Mouse (Mus musculus) MEL (cell line): ENCODE measurements around the gene Sftpa1. TPM values are rescaled to one million over a fixed set of nuclear protein-coding genes. Genes with fewer than 3 reads are reported as not detected.

ENCODE experiments used
- DNase-seq: peaks from one replicate; pipeline ENCODE4 v3.0.0; 2011; ENCODE audit warnings: low read depth, low spot score
- H3K27ac ChIP-seq: 2 replicates; pipeline ENCODE4 v1.5.1; 2012; ENCODE audit warnings: low read depth, mild to moderate bottlenecking, control low read depth, low read length, moderate library complexity; ENCODE audit not compliant: control insufficient read depth
- H3K27me3 ChIP-seq, 2 experiments: fragments of 150-350 bp in 1 of 2; sonication (generic) in 1 of 2; 2 replicates each; pipeline ENCODE4 v1.6.1; 2012; ENCODE audit warnings: low read length in 2 of 2, mild to moderate bottlenecking in 2 of 2, improper control_type of control experiment in 1 of 2, moderate library complexity in 1 of 2; ENCODE audit not compliant: insufficient read depth in 2 of 2, control insufficient read depth in 1 of 2
- H3K36me3 ChIP-seq, 2 experiments: 2 replicates each; pipeline ENCODE4 v1.6.1; 2012 to 2014; ENCODE audit warnings: low read length in 2 of 2, improper control_type of control experiment in 1 of 2, inconsistent platforms in 1 of 2, mild to moderate bottlenecking in 1 of 2; ENCODE audit not compliant: insufficient read depth in 2 of 2, control insufficient read depth in 1 of 2
- H3K4me1 ChIP-seq, 2 experiments: fragments of 150-350 bp in 1 of 2; sonication (generic) in 1 of 2; 2 replicates each; pipeline ENCODE4 v1.6.1; 2012; ENCODE audit warnings: low read length in 2 of 2, improper control_type of control experiment in 1 of 2, mild to moderate bottlenecking in 1 of 2; ENCODE audit not compliant: insufficient read depth in 2 of 2, control insufficient read depth in 1 of 2
- H3K4me3 ChIP-seq, 2 experiments: fragments of 150-350 bp in 1 of 2; sonication (generic) in 1 of 2; 2 replicates each; pipeline ENCODE4 v1.5.1; 2012; ENCODE audit warnings: low read depth in 2 of 2, low read length in 2 of 2, mild to moderate bottlenecking in 2 of 2, moderate library complexity in 2 of 2, control low read depth in 1 of 2, improper control_type of control experiment in 1 of 2; ENCODE audit not compliant: control insufficient read depth in 1 of 2, insufficient read depth in 1 of 2
- H3K79me2 ChIP-seq: 2 replicates; pipeline ENCODE4 v1.6.1; 2012; ENCODE audit warnings: mild to moderate bottlenecking, low read length, moderate library complexity; ENCODE audit not compliant: control insufficient read depth, poor library complexity, insufficient read depth
- H3K9ac ChIP-seq: 2 replicates; pipeline ENCODE4 v1.6.1; 2012; ENCODE audit warnings: low read depth, mild to moderate bottlenecking, control low read depth, low read length, moderate library complexity; ENCODE audit not compliant: control insufficient read depth, poor library complexity, severe bottlenecking
- H3K9me3 ChIP-seq: fragments of 150-350 bp; sonication (generic); replicated peaks from 2 replicates; pipeline ENCODE4 v1.6.1; 2012; ENCODE audit warnings: mild to moderate bottlenecking, low read length, improper control_type of control experiment, moderate library complexity; ENCODE audit not compliant: insufficient read depth
- CHD1 ChIP-seq: IDR thresholded peaks from 2 replicates; pipeline ENCODE4 v1.6.1; 2012; ENCODE audit warnings: low read depth, mild to moderate bottlenecking, inconsistent platforms, low read length, improper control_type of control experiment
- E2F4 ChIP-seq: IDR thresholded peaks from 2 replicates; pipeline ENCODE4 v1.6.1; 2011; ENCODE audit warnings: low read depth, low read length, improper control_type of control experiment, borderline replicate concordance
- ELF1 ChIP-seq: IDR thresholded peaks from 2 replicates; pipeline ENCODE4 v1.6.1; 2014; ENCODE audit warnings: low read depth, mild to moderate bottlenecking, inconsistent platforms, low read length, improper control_type of control experiment, moderate library complexity
- EP300 ChIP-seq, 2 experiments: IDR thresholded peaks; 2 replicates each; pipeline ENCODE4 v1.6.1; 2011; ENCODE audit warnings: improper control_type of control experiment in 2 of 2, low read length in 2 of 2, low read depth in 1 of 2, mild to moderate bottlenecking in 1 of 2
- GABPA ChIP-seq: IDR thresholded peaks from 2 replicates; pipeline ENCODE4 v1.6.1; 2012; ENCODE audit warnings: low read depth, mild to moderate bottlenecking, inconsistent platforms, low read length, improper control_type of control experiment, moderate library complexity
- GATA1 ChIP-seq: IDR thresholded peaks from 2 replicates; pipeline ENCODE4 v1.6.1; 2011; ENCODE audit warnings: low read depth, low read length, improper control_type of control experiment
- JUND ChIP-seq: IDR thresholded peaks from 2 replicates; pipeline ENCODE4 v1.6.1; 2011; ENCODE audit warnings: low read depth, mild to moderate bottlenecking, improper control_type of control experiment, low read length
- KAT2A ChIP-seq: conservative IDR thresholded peaks from 2 replicates; pipeline ENCODE4 v1.6.1; 2012; ENCODE audit warnings: low read depth, low read length, improper control_type of control experiment, inconsistent platforms
- MAFK ChIP-seq: IDR thresholded peaks from 2 replicates; pipeline ENCODE4 v1.6.1; 2011; ENCODE audit warnings: low read depth, mild to moderate bottlenecking, low read length, improper control_type of control experiment, borderline replicate concordance
- MEF2A ChIP-seq: IDR thresholded peaks from 2 replicates; pipeline ENCODE4 v1.6.1; 2014; ENCODE audit warnings: low read depth, mild to moderate bottlenecking, inconsistent platforms, low read length, improper control_type of control experiment; ENCODE audit not compliant: poor library complexity, insufficient replicate concordance, severe bottlenecking; ENCODE audit errors: extremely low read depth
- MXI1 ChIP-seq: IDR thresholded peaks from 2 replicates; pipeline ENCODE4 v1.6.1; 2011; ENCODE audit warnings: mild to moderate bottlenecking, low read depth, low read length, improper control_type of control experiment
- POLR2AphosphoS5 ChIP-seq: IDR thresholded peaks from 2 replicates; pipeline ENCODE4 v1.6.1; 2012; ENCODE audit warnings: low read depth, borderline replicate concordance, mild to moderate bottlenecking, inconsistent platforms, low read length, moderate library complexity, mixed read lengths
- RAD21 ChIP-seq: IDR thresholded peaks from 2 replicates; pipeline ENCODE4 v1.6.1; 2011; ENCODE audit warnings: mild to moderate bottlenecking, low read depth, low read length, improper control_type of control experiment
- RCOR1 ChIP-seq: IDR thresholded peaks from 2 replicates; pipeline ENCODE4 v1.6.1; 2012; ENCODE audit warnings: low read depth, mild to moderate bottlenecking, inconsistent platforms, low read length, improper control_type of control experiment
- SMC3 ChIP-seq: IDR thresholded peaks from 2 replicates; pipeline ENCODE4 v1.6.1; 2011; ENCODE audit warnings: low read depth, low read length, improper control_type of control experiment
- UBTF ChIP-seq: IDR thresholded peaks from 2 replicates; pipeline ENCODE4 v1.6.1; 2012; ENCODE audit warnings: low read depth, mild to moderate bottlenecking, inconsistent platforms, low read length, improper control_type of control experiment, moderate library complexity, borderline replicate concordance; ENCODE audit not compliant: insufficient read depth
- ZC3H11A ChIP-seq: IDR thresholded peaks from 2 replicates; pipeline ENCODE4 v1.6.1; 2012; ENCODE audit warnings: low read depth, mild to moderate bottlenecking, inconsistent platforms, low read length, improper control_type of control experiment
- ZKSCAN1 ChIP-seq: IDR thresholded peaks from 2 replicates; pipeline ENCODE4 v1.6.1; 2012; ENCODE audit warnings: low read depth, mild to moderate bottlenecking, inconsistent platforms, low read length, improper control_type of control experiment, moderate library complexity
- ZMIZ1 ChIP-seq: IDR thresholded peaks from 2 replicates; pipeline ENCODE4 v1.6.1; 2012; ENCODE audit warnings: low read depth, mild to moderate bottlenecking, inconsistent platforms, low read length, improper control_type of control experiment, moderate library complexity
- polyA plus RNA-seq, 2 experiments: library from polyadenylated mRNA; stranded (reverse) in 1 of 2; unstranded in 1 of 2; fragments of >175 nt in 1 of 2; fragments of >200 nt in 1 of 2; gene quantifications; 2 replicates each; pipeline versions ENCODE4 v1.2.1 to v1.2.4; 2012; ENCODE audit warnings: low replicate concordance in 2 of 2, low read depth in 1 of 2; ENCODE audit not compliant: insufficient read length in 2 of 2, insufficient read depth in 1 of 2, missing spikeins in 1 of 2
- total RNA-seq: library from RNA; depleted of rRNA; stranded (reverse); fragments of 300-350 nt; gene quantifications from 2 replicates; pipeline ENCODE4 v1.2.3, GENCODE M21; 2012

Sftpa1 gene
- total and polyA plus RNA-seq, 3 experiments = not detected

GRCm38 (mm10) chr14:41104853-41105444, 26.6 kb upstream of the Sftpa1 start, which contains the start of gene Mat1a:
Mat1a (plus strand) TSS chr14:41105035.
- H3K27ac ChIP-seq = no peak within 1 kb of the TSS
- no peaks in the 10 kb centered on the region for H3K36me3 ChIP-seq
- no peaks in the 10 kb centered on the region for H3K79me2 ChIP-seq
- no peak for TF ChIP-seq ZKSCAN1
- no peak for TF ChIP-seq GATA1
- TF ChIP-seq ELF1 = no peak
- no peak for TF ChIP-seq GABPA
- TF ChIP-seq MEF2A = no peak
- no peak for TF ChIP-seq ZC3H11A
- TF ChIP-seq POLR2AphosphoS5 = no peak
- no peak for TF ChIP-seq E2F4
- TF ChIP-seq ZMIZ1 = no peak
- TF ChIP-seq UBTF = no peak
- no peak for TF ChIP-seq CHD1
- no peak for TF ChIP-seq KAT2A
- no peak within 1 kb of the TSS for H3K9ac ChIP-seq
- no peaks in the 10 kb centered on the region; a peak in 1 of 4 replicates for H3K27me3 ChIP-seq
- no peak within 1 kb of the TSS for H3K4me3 ChIP-seq
- no peaks in the 10 kb centered on the region for H3K4me1 ChIP-seq
- DNase-seq = no peak
- no peaks in the 10 kb centered on the region for H3K9me3 ChIP-seq

- no peak overlapping the region for H3K9ac ChIP-seq
- TF ChIP-seq ELF1 (no peak), MEF2A (no peak), GABPA (no peak), RAD21 (no peak), SMC3 (no peak), MXI1 (no peak), RCOR1 (no peak), GATA1 (no peak), EP300 (IDR thresholded peaks at IDR 0.05; ENCODE audit: low read depth in 1 of 2, low read length in 2 of 2) (no peak), JUND (no peak), MAFK (no peak)
- TF ChIP-seq, all 39 proteins: peak for 0
- no peaks in the 10 kb centered on the region for H3K9me3 ChIP-seq
- H3K4me1 ChIP-seq = no peaks in the 10 kb centered on the region
- H3K79me2 ChIP-seq = no peaks in the 10 kb centered on the region
- no peaks in the 10 kb centered on the region for H3K36me3 ChIP-seq
- no peak overlapping the region for H3K27ac ChIP-seq
- no peaks in the 10 kb centered on the region; a peak in 1 of 4 replicates for H3K27me3 ChIP-seq
- DNase-seq = no peak
- H3K4me3 ChIP-seq = no peak overlapping the region
Measured at GRCm38 (mm10) chr14:41111031-41111668, 20.4 kb upstream of the Sftpa1 start.
